Mouse (Mus musculus) neural tube, embryonic 13.5 days (tissue): ENCODE results near the gene Rdh5. TPM values are rescaled to one million over a fixed set of nuclear protein-coding genes. Genes with fewer than 3 reads are reported as not detected.

Source experiments
- ATAC-seq: fragments of 200-750 bp; cut with Nextera tagmentation; 2 replicates; pipeline ENCODE4 v1.8.0; 2017; ENCODE audit warnings: low read depth, mild to moderate bottlenecking, moderate TSS enrichment, moderate library complexity
- H3K27ac ChIP-seq: fragments of 300-500 bp; sonication (generic); replicated peaks from 2 replicates; pipeline ENCODE4 v1.5.1; 2015; ENCODE audit warnings: moderate library complexity, mild to moderate bottlenecking, inconsistent platforms
- H3K27me3 ChIP-seq: fragments of 300-500 bp; sonication (generic); 2 replicates; pipeline ENCODE4 v1.6.1; 2015; ENCODE audit warnings: mild to moderate bottlenecking, inconsistent platforms
- H3K36me3 ChIP-seq: fragments of 300-500 bp; sonication (generic); 2 replicates; pipeline ENCODE4 v1.6.1; 2015; ENCODE audit warnings: mild to moderate bottlenecking, inconsistent platforms
- H3K4me1 ChIP-seq: fragments of 300-500 bp; sonication (generic); replicated peaks from 2 replicates; pipeline ENCODE4 v1.6.1; 2015; ENCODE audit warnings: inconsistent platforms
- H3K4me2 ChIP-seq: fragments of 300-500 bp; sonication (generic); 2 replicates; pipeline ENCODE4 v1.6.1; 2015; ENCODE audit warnings: inconsistent platforms, mild to moderate bottlenecking, moderate library complexity
- H3K4me3 ChIP-seq: fragments of 300-500 bp; sonication (generic); 2 replicates; pipeline ENCODE4 v1.5.1; 2015; ENCODE audit warnings: mild to moderate bottlenecking, inconsistent platforms
- H3K9ac ChIP-seq: fragments of 300-500 bp; sonication (generic); 2 replicates; pipeline ENCODE4 v1.6.1; 2015; ENCODE audit warnings: moderate library complexity, mild to moderate bottlenecking, inconsistent platforms
- H3K9me3 ChIP-seq: fragments of 300-500 bp; sonication (generic); 2 replicates; pipeline ENCODE4 v1.6.1; 2016; ENCODE audit warnings: inconsistent platforms
- WGBS: fragments of 180-500 bp; shearing (Covaris S2); methylation state at CpG from one replicate; pipeline ENCODE4 v1.1.7; 2015; 5-methylcytosine and 5-hydroxymethylcytosine counted together
- polyA plus RNA-seq: library from polyadenylated mRNA; unstranded; fragments of >200 nt; fragmentation: Nextera tagmentation; extraction: Ambion mirVana; gene quantifications from 2 replicates; pipeline ENCODE4 v1.2.1, GENCODE M21; 2015

The Rdh5 gene
- 14.1 and 16.9 TPM in 2 replicates for polyA plus RNA-seq

- H3K9ac ChIP-seq, result peak within 1 kb of the TSS; percentile 89
- no peaks in the 10 kb centered on the region for H3K9me3 ChIP-seq
- WGBS, result 17% methylated on average over 1 of the region's 1 CpGs
- peaks cover 57% of the 10 kb centered on the region for H3K4me1 ChIP-seq
- peaks cover 10% of the 10 kb centered on the region for H3K36me3 ChIP-seq
- peak within 1 kb of the TSS; percentile 96 for H3K27ac ChIP-seq
- H3K27me3 ChIP-seq, result peaks cover 9% of the 10 kb centered on the region
- ATAC-seq, result no peak
- peak within 1 kb of the TSS; percentile 86 for H3K4me3 ChIP-seq
- H3K4me2 ChIP-seq, result peak within 1 kb of the TSS; percentile 80
These were observed at the start of gene Rdh5 for GRCm38 (mm10) chr10:128922822-128923012. Rdh5 (minus strand) TSS chr10:128922888.

GRCm38 (mm10) chr10:128970740-128971250 is 48.1 kb upstream of the Rdh5 start:
- Histone ChIP-seq H3K4me2 (no peak overlapping the region), H3K27me3 (no peaks in the 10 kb centered on the region), H3K9ac (no peak overlapping the region), H3K27ac (no peak overlapping the region), H3K36me3 (no peaks in the 10 kb centered on the region), H3K4me1 (no peaks in the 10 kb centered on the region), H3K4me3 (no peak overlapping the region), H3K9me3 (no peaks in the 10 kb centered on the region)
- no peak for ATAC-seq
- 41% methylated on average over 1 of the region's 1 CpGs for WGBS

- no peaks in the 10 kb centered on the region for H3K27me3 ChIP-seq
- no peak overlapping the region for H3K4me3 ChIP-seq
- no peak overlapping the region for H3K9ac ChIP-seq
- no peaks in the 10 kb centered on the region for H3K36me3 ChIP-seq
- no peak for ATAC-seq
- 63% methylated on average over 1 of the region's 1 CpGs for WGBS
- H3K27ac ChIP-seq, result no peak overlapping the region
- H3K4me2 ChIP-seq, result no peak overlapping the region
- H3K4me1 ChIP-seq, result no peaks in the 10 kb centered on the region
- H3K9me3 ChIP-seq, result no peaks in the 10 kb centered on the region
These were observed 45.7 kb upstream of the Rdh5 start for GRCm38 (mm10) chr10:128968341-128968749.

- Histone ChIP-seq H3K27me3 (no peaks in the 10 kb centered on the region), H3K9me3 (no peaks in the 10 kb centered on the region), H3K9ac (no peak overlapping the region), H3K4me3 (no peak overlapping the region), H3K27ac (no peak overlapping the region), H3K4me2 (no peak overlapping the region), H3K36me3 (no peaks in the 10 kb centered on the region), H3K4me1 (no peaks in the 10 kb centered on the region)
- WGBS, result 90% methylated on average over 6 of the region's 6 CpGs
- no peak for ATAC-seq
These were observed 43.2 kb upstream of the Rdh5 start for GRCm38 (mm10) chr10:128965871-128966270.

- ATAC-seq, result no peak
- Histone ChIP-seq H3K9ac (no peak overlapping the region), H3K4me3 (no peak overlapping the region), H3K27me3 (no peaks in the 10 kb centered on the region), H3K4me1 (no peaks in the 10 kb centered on the region), H3K36me3 (no peaks in the 10 kb centered on the region), H3K4me2 (no peak overlapping the region), H3K9me3 (no peaks in the 10 kb centered on the region), H3K27ac (no peak overlapping the region)
- WGBS, result 74% methylated on average over 2 of the region's 2 CpGs
These were observed 42.3 kb upstream of the Rdh5 start for GRCm38 (mm10) chr10:128964961-128965360.

GRCm38 (mm10) chr10:128960590-128961584 is 38.2 kb upstream of the Rdh5 start, which contains the start of gene Mettl7b:
Mettl7b (minus strand) TSS chr10:128960988.
- ATAC-seq, result no peak
- Histone ChIP-seq H3K4me3 (no peak within 1 kb of the TSS), H3K4me2 (no peak within 1 kb of the TSS), H3K27me3 (no peaks in the 10 kb centered on the region), H3K9me3 (no peaks in the 10 kb centered on the region), H3K9ac (no peak within 1 kb of the TSS), H3K27ac (no peak within 1 kb of the TSS), H3K36me3 (no peaks in the 10 kb centered on the region), H3K4me1 (no peaks in the 10 kb centered on the region)
- WGBS, result 87% methylated on average over 12 of the region's 12 CpGs

- H3K9me3 ChIP-seq, result no peaks in the 10 kb centered on the region
- H3K4me3 ChIP-seq, result no peak overlapping the region
- H3K27ac ChIP-seq, result no peak overlapping the region
- no peaks in the 10 kb centered on the region for H3K36me3 ChIP-seq
- H3K9ac ChIP-seq, result no peak overlapping the region
- ATAC-seq, result no peak
- no peak overlapping the region for H3K4me2 ChIP-seq
- H3K4me1 ChIP-seq, result no peaks in the 10 kb centered on the region
- 81% methylated on average over 4 of the region's 4 CpGs for whole genome bisulfite sequencing
- no peaks in the 10 kb centered on the region for H3K27me3 ChIP-seq
These were observed 37.5 kb upstream of the Rdh5 start for GRCm38 (mm10) chr10:128960142-128960541.

GRCm38 (mm10) chr10:128958340-128958739 is 35.7 kb upstream of the Rdh5 start:
- Histone ChIP-seq H3K27ac (no peak overlapping the region), H3K9me3 (no peaks in the 10 kb centered on the region), H3K36me3 (no peaks in the 10 kb centered on the region), H3K4me3 (no peak overlapping the region), H3K4me2 (no peak overlapping the region), H3K9ac (no peak overlapping the region), H3K27me3 (no peaks in the 10 kb centered on the region), H3K4me1 (no peaks in the 10 kb centered on the region)
- no peak for ATAC-seq
- 84% methylated on average over 10 of the region's 10 CpGs for WGBS

- Histone ChIP-seq H3K4me2 (no peak overlapping the region), H3K4me1 (no peaks in the 10 kb centered on the region), H3K36me3 (no peaks in the 10 kb centered on the region), H3K27ac (no peak overlapping the region), H3K9ac (no peak overlapping the region), H3K27me3 (no peaks in the 10 kb centered on the region), H3K9me3 (no peaks in the 10 kb centered on the region), H3K4me3 (no peak overlapping the region)
- 67% methylated on average over 16 of the region's 16 CpGs for WGBS
- ATAC-seq, result no peak
These were observed 27.7 kb upstream of the Rdh5 start for GRCm38 (mm10) chr10:128950208-128950887.

- Histone ChIP-seq H3K9ac (no peak overlapping the region), H3K27ac (no peak overlapping the region), H3K4me2 (no peak overlapping the region), H3K36me3 (no peaks in the 10 kb centered on the region), H3K4me3 (no peak overlapping the region), H3K4me1 (no peaks in the 10 kb centered on the region), H3K9me3 (no peaks in the 10 kb centered on the region), H3K27me3 (no peaks in the 10 kb centered on the region)
- 88% methylated on average over 4 of the region's 4 CpGs for WGBS
- ATAC-seq, result no peak
These were observed 24.8 kb upstream of the Rdh5 start for GRCm38 (mm10) chr10:128947496-128947895.

GRCm38 (mm10) chr10:128945675-128946074 is 23.0 kb upstream of the Rdh5 start:
- H3K9ac ChIP-seq, result no peak overlapping the region
- no peaks in the 10 kb centered on the region for H3K27me3 ChIP-seq
- no peak overlapping the region for H3K4me3 ChIP-seq
- H3K4me1 ChIP-seq, result no peaks in the 10 kb centered on the region
- H3K36me3 ChIP-seq, result no peaks in the 10 kb centered on the region
- no peak overlapping the region for H3K4me2 ChIP-seq
- H3K27ac ChIP-seq, result no peak overlapping the region
- 14% methylated on average over 3 of the region's 3 CpGs for WGBS
- no peaks in the 10 kb centered on the region for H3K9me3 ChIP-seq
- ATAC-seq, result peak; percentile 36; the same call in 1 of the 2 replicates

GRCm38 (mm10) chr10:128940475-128941061 is 17.9 kb upstream of the Rdh5 start:
- Histone ChIP-seq H3K4me2 (no peak overlapping the region), H3K9me3 (no peaks in the 10 kb centered on the region), H3K27ac (no peak overlapping the region), H3K4me1 (no peaks in the 10 kb centered on the region), H3K4me3 (no peak overlapping the region), H3K36me3 (no peaks in the 10 kb centered on the region), H3K27me3 (peaks cover 16% of the 10 kb centered on the region), H3K9ac (no peak overlapping the region)
- ATAC-seq, result no peak
- WGBS, result 83% methylated on average over 10 of the region's 10 CpGs
